Mouse (Mus musculus) bone marrow macrophage, adult 2 months (primary cell): Measurements from ENCODE around the gene Marc2. TPM values are rescaled to one million over a fixed set of nuclear protein-coding genes. Genes with fewer than 3 reads are reported as not detected.
A peak's percentile ranks its signal among the peaks of the same experiment; 100 is the strongest.

Experiments
- H3K27ac ChIP-seq: 2 replicates; pipeline ENCODE4 v1.5.1; 2012; ENCODE audit warnings: low read depth, low read length; ENCODE audit not compliant: insufficient read depth
- H3K4me1 ChIP-seq: 2 replicates; pipeline ENCODE4 v1.6.1; 2012; ENCODE audit warnings: low read length; ENCODE audit not compliant: control insufficient read depth, insufficient read depth
- H3K4me3 ChIP-seq: 2 replicates; pipeline ENCODE4 v1.5.1; 2012; ENCODE audit warnings: mild to moderate bottlenecking, low read length, moderate library complexity; ENCODE audit not compliant: insufficient read depth
- CTCF ChIP-seq: IDR thresholded peaks from 2 replicates; pipeline ENCODE4 v1.5.1; 2012; ENCODE audit warnings: low read depth, mild to moderate bottlenecking, low read length, moderate library complexity
- POLR2A ChIP-seq: IDR thresholded peaks from 2 replicates; pipeline ENCODE4 v1.6.1; 2012; ENCODE audit warnings: mild to moderate bottlenecking, low read depth, low read length, borderline replicate concordance
- polyA plus RNA-seq: library from polyadenylated mRNA; stranded (reverse); fragments of >200 nt; gene quantifications from 2 replicates; pipeline ENCODE4 v1.2.4, GENCODE M21; 2012; ENCODE audit not compliant: missing spikeins, insufficient read depth, insufficient read length

Gene Marc2
- polyA plus RNA-seq, 1 experiment, result 143 TPM

DNA sequence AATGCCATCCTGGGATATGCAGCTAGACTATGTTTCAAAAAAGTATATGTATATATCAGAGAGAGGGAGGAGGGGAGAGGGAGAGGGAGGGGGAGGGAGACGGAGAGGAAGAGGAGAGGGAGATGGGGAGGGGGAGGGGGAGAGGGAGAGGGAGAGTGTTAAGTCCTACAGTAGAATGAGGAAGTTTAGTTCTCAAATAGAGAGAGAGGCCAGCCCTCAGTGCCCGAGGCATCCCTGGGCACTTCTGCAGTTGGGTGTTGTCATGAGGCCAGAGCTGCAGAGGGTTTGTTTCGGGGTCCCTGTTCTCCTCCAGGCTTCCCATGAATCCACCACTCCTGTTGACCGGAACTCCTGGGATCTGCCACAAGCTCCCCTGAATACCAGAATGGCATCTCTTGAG lies 62.6 kb downstream of the Marc2 start:
- TF ChIP-seq CTCF (no peak), POLR2A (no peak)
- Histone ChIP-seq H3K4me3 (no peak overlapping the region), H3K27ac (no peak overlapping the region), H3K4me1 (no peaks in the 10 kb centered on the region)

DNA sequence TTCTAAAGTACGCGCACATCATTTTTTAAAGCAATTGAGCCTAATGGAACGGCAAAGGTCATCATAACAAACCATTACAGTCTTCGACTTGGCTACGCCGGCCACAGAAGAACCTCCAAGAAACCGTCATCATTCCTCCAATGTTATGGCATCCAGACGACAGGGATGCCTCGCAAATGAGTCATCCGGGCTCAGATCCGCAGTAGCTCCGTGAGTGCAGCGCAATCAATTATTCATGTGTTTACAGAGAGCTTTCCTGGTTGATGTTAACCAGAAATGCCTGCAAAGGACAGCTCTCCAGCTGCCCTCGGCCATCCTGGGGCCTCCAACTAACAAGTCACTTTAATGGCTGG lies 64.1 kb downstream of the Marc2 start:
- no peak overlapping the region for H3K4me3 ChIP-seq
- no peak overlapping the region for H3K27ac ChIP-seq
- H3K4me1 ChIP-seq, result 0 out of 2 replicates have a peak, but pooled peaks cover 2% of the 10 kb centered on the region
- TF ChIP-seq POLR2A (no peak), CTCF (no peak)

DNA sequence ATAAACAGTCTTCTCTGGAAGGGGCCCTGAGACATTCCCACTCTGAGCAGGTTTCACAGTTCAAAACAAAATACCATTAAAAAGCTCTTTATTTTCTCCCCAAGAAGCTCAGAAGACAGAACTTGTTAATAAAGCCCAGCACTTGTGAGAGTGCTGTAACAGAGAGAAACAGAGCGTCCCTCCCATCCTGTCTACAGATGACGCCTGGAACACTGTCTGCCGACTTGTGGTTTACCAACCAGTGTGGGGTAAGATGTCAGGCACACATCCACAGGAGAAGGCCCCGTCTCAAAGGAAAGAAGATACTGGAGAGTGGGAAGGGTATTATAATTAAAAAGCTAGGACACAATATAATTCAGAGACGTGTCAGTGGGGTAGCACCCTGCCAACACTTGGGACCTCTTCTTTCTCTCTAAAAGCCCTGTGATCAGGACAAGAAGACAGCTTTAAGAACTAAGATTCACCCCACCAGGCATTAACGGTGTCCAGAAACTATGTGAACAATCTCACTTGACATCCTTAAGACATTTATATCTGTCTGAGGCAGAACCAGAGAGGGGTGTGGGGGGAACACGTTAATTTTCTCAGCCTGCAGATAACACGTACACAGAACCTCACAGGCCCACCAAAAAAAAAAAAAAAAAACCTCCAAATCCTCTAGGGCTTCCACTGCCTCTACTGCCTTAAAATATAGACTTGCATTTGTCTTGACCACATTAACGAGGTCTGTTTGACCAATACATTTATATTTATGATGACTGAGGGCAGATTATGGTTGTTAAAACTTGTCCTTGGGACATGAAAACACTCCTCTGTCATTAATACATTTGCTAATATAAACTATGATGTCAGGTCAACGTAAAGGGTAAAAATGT lies 64.7 kb downstream of the Marc2 start:
- Histone ChIP-seq H3K4me3 (no peak overlapping the region), H3K27ac (no peak overlapping the region), H3K4me1 (0 out of 2 replicates have a peak, but pooled peaks cover 2% of the 10 kb centered on the region)
- TF ChIP-seq POLR2A, result no peak
- TF ChIP-seq CTCF, result no peak

GRCm38 (mm10) chr1:184778157-184778556 lies 68.1 kb downstream of the Marc2 start:
- Histone ChIP-seq H3K4me3 (no peak overlapping the region), H3K4me1 (0 out of 2 replicates have a peak, but pooled peaks cover 2% of the 10 kb centered on the region), H3K27ac (no peak overlapping the region)
- TF ChIP-seq CTCF, result no peak
- no peak for TF ChIP-seq POLR2A

DNA sequence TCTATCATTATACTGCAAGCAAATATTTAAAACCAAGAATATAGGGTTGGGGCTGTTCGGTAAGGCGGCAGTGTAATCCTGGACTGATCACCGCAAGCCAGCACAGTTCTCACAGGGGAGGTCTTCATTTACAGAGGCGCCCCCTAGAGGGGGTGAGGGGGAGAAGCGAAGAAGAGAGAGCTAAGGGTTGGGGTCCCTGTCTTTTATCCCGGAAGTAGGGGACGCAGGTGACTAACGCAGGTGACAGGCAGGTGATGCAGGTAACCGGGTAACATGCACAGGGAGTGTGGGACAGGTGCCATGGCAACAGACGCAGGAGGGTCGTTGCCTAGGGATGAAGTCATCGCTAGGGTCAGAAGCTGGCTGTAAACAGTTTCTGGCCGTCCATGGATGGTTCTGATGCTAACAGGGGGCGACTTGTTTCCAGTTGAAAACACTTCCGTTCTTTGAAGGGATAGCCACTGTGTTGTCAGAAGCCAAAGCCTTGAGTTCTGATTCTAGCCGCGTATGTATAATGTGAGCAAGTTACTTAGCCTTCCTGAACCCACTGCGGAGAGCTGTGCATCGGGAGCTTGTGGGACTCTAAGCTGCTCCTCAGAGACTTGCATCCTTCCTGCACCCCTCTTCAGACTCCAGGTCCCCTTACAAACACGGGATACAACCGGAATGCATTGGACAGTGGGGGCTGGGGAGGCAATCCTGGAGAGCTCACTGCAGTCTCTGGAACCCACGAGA lies 69.0 kb downstream of the Marc2 start:
- no peak overlapping the region for H3K27ac ChIP-seq
- TF ChIP-seq CTCF (no peak), POLR2A (no peak)
- 0 out of 2 replicates have a peak, but pooled peaks cover 2% of the 10 kb centered on the region for H3K4me1 ChIP-seq
- no peak overlapping the region for H3K4me3 ChIP-seq

DNA sequence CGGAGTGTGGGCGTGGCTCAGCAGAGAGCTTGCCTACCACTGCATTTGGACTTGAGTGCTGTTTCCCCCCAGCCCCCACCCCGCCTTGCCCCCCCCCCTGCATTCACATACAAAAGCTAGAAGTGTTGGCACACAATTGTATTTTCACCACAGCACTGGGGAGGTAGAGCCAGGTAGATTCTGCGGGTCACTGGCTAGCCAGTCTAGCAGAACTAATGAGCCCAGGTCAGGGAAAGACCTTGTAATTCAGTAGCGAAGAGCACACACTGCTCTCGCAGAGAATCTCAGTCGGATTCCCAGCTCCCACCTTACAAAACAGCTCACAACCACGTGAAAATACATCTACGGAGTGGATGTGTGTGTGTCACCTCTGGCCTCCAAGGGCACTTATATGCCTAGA lies 71.0 kb downstream of the Marc2 start:
- Histone ChIP-seq H3K4me3 (no peak overlapping the region), H3K27ac (no peak overlapping the region), H3K4me1 (peaks cover 6% of the 10 kb centered on the region; the same call in 1 of the 2 replicates)
- TF ChIP-seq POLR2A (no peak), CTCF (no peak)

- no peak overlapping the region for H3K4me3 ChIP-seq
- no peak overlapping the region for H3K27ac ChIP-seq
- H3K4me1 ChIP-seq, result peaks cover 4% of the 10 kb centered on the region; the same call in 1 of the 2 replicates
- TF ChIP-seq POLR2A, result no peak
- TF ChIP-seq CTCF, result no peak
Observed at GRCm38 (mm10) chr1:184771891-184772249, 74.4 kb downstream of the Marc2 start.

- Histone ChIP-seq H3K27ac (no peak overlapping the region), H3K4me3 (no peak overlapping the region), H3K4me1 (peaks cover 4% of the 10 kb centered on the region; the same call in 1 of the 2 replicates)
- peak; percentile 88 for TF ChIP-seq CTCF
- no peak for TF ChIP-seq POLR2A
Observed at GRCm38 (mm10) chr1:184771202-184771890, 74.9 kb downstream of the Marc2 start.

DNA sequence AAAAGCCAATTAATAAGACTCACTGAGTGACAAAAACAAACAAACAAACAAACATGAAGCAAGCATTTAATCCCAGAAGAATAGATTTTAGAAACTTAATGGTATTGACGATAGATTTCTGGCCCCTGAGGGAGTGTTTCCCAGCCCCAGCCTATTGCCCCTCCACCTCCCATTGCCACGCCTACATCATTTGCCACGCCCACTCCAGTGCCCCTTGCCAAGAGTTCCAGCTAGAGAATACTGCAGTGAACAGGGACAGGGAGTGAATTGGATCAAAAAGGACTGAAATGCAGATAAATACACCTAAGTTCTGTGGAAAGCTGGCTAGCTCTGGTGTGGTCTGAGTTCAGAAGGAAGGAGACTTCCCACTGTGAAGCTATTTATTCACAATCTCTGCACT lies 82.4 kb downstream of the Marc2 start:
- Histone ChIP-seq H3K4me1 (no peaks in the 10 kb centered on the region), H3K4me3 (no peak overlapping the region), H3K27ac (no peak overlapping the region)
- TF ChIP-seq CTCF, result no peak
- no peak for TF ChIP-seq POLR2A

Other genes starting within 250 kb of the Marc2 start
- 63.1 and 68.5 TPM in 2 replicates for gene Hlx, start 113.8 kb downstream of the Marc2 start, polyA plus RNA-seq
- not detected in 2 replicates for gene Marc1, start 35.1 kb downstream of the Marc2 start, polyA plus RNA-seq
- gene C130074G19Rik, start 36.8 kb upstream of the Marc2 start, polyA plus RNA-seq, result not detected in 2 replicates
- 0.21 TPM in 1 of 2 replicates, not detected in the other for gene Mark1, start 153.1 kb upstream of the Marc2 start, polyA plus RNA-seq